Mouse (Mus musculus) limb, embryonic 14.5 days (tissue): ENCODE results near the gene Chst15. TPM values are rescaled to one million over a fixed set of nuclear protein-coding genes. Genes with fewer than 3 reads are reported as not detected.

Source experiments
- ATAC-seq: fragments of 200-750 bp; cut with Nextera tagmentation; 2 replicates; pipeline ENCODE4 v1.8.0; 2017; ENCODE audit warnings: low read depth, moderate number of reproducible peaks, moderate TSS enrichment; ENCODE audit not compliant: low FRiP score
- DNase-seq: peaks from one replicate; pipeline ENCODE4 v3.0.0-alpha.2; 2015; ENCODE audit warnings: low spot score
- H3K27ac ChIP-seq: fragments of 300-500 bp; sonication (generic); replicated peaks from 2 replicates; pipeline ENCODE4 v1.5.1; 2014; ENCODE audit warnings: low read depth, mild to moderate bottlenecking, low read length, moderate library complexity, mixed read lengths
- H3K27me3 ChIP-seq: fragments of 300-500 bp; sonication (generic); 2 replicates; pipeline ENCODE4 v1.6.1; 2014; ENCODE audit warnings: low read length, mixed read lengths; ENCODE audit not compliant: control insufficient read depth, insufficient read depth
- H3K36me3 ChIP-seq: fragments of 300-500 bp; sonication (generic); 2 replicates; pipeline ENCODE4 v1.6.1; 2014; ENCODE audit warnings: mild to moderate bottlenecking, low read length, moderate library complexity, mixed read lengths; ENCODE audit not compliant: control insufficient read depth, insufficient read depth
- H3K4me1 ChIP-seq: fragments of 300-500 bp; sonication (generic); 2 replicates; pipeline ENCODE4 v1.6.1; 2014; ENCODE audit warnings: antibody characterized with exemption, low read length, mixed read lengths; ENCODE audit not compliant: control insufficient read depth, insufficient read depth
- H3K4me2 ChIP-seq: fragments of 300-500 bp; sonication (generic); replicated peaks from 2 replicates; pipeline ENCODE4 v1.6.1; 2014; ENCODE audit warnings: low read depth, mild to moderate bottlenecking, low read length, moderate library complexity; ENCODE audit not compliant: severe bottlenecking
- H3K4me3 ChIP-seq: fragments of 300-500 bp; sonication (generic); replicated peaks from 2 replicates; pipeline ENCODE4 v1.5.1; 2014; ENCODE audit warnings: low read length
- H3K9ac ChIP-seq: fragments of 300-500 bp; sonication (generic); 2 replicates; pipeline ENCODE4 v1.6.1; 2014; ENCODE audit warnings: mild to moderate bottlenecking, low read depth, low read length, moderate library complexity; ENCODE audit not compliant: severe bottlenecking
- H3K9me3 ChIP-seq: fragments of 300-500 bp; sonication (generic); 2 replicates; pipeline ENCODE4 v1.6.1; 2016; ENCODE audit warnings: low read length; ENCODE audit not compliant: control insufficient read depth
- POLR2A ChIP-seq: fragments of 200-500 bp; IDR thresholded peaks from 2 replicates; pipeline ENCODE4 v1.8.0; 2012; ENCODE audit warnings: inconsistent platforms, mild to moderate bottlenecking, moderate library complexity, borderline replicate concordance; ENCODE audit not compliant: insufficient read depth, insufficient read length; ENCODE audit errors: extremely low read depth
- whole genome bisulfite sequencing: fragments of 180-500 bp; shearing (Covaris S2); extraction: QIAGEN DNeasy Blood & Tissue Kit; methylation state at CpG from one replicate; pipeline ENCODE4 v1.1.7; 2014; 5-methylcytosine and 5-hydroxymethylcytosine counted together
- polyA plus RNA-seq, 2 experiments: library from polyadenylated mRNA; depleted of rRNA in 1 of 2; stranded (reverse) in 1 of 2; unstranded in 1 of 2; fragments of >200 nt; fragmentation: Nextera tagmentation in 1 of 2; extraction: Ambion mirVana in 1 of 2; gene quantifications; 2 replicates each; pipeline versions ENCODE4 v1.2.1 to v1.2.3; 2012 to 2014

The Chst15 gene
- polyA plus RNA-seq, 2 experiments, result 16.1 to 16.4 TPM

- no peak overlapping the region for H3K9ac ChIP-seq
- no peak for TF ChIP-seq POLR2A
- H3K36me3 ChIP-seq, result peaks cover 38% of the 10 kb centered on the region
- H3K4me3 ChIP-seq, result no peak overlapping the region
- ATAC-seq, result no peak
- no peak overlapping the region for H3K4me2 ChIP-seq
- WGBS, result 80% methylated on average over 8 of the region's 8 CpGs
- H3K27ac ChIP-seq, result no peak overlapping the region
- H3K9me3 ChIP-seq, result no peaks in the 10 kb centered on the region
- no peaks in the 10 kb centered on the region for H3K27me3 ChIP-seq
- H3K4me1 ChIP-seq, result no peaks in the 10 kb centered on the region
- no peak for DNase-seq
Measured at GRCm38 (mm10) chr7:132236789-132237188, 80.2 kb downstream of the Chst15 start.

GRCm38 (mm10) chr7:132234250-132234649 is 82.8 kb downstream of the Chst15 start:
- no peak for ATAC-seq
- Histone ChIP-seq H3K27ac (no peak overlapping the region), H3K4me3 (no peak overlapping the region)

GRCm38 (mm10) chr7:132233732-132234131 is 83.3 kb downstream of the Chst15 start:
- H3K4me3 ChIP-seq, result no peak overlapping the region
- ATAC-seq, result no peak
- H3K9me3 ChIP-seq, result no peaks in the 10 kb centered on the region
- TF ChIP-seq POLR2A, result no peak
- no peaks in the 10 kb centered on the region for H3K27me3 ChIP-seq
- no peak for DNase-seq
- no peak overlapping the region for H3K27ac ChIP-seq
- 74% methylated on average over 4 of the region's 4 CpGs for WGBS
- H3K4me1 ChIP-seq, result no peaks in the 10 kb centered on the region
- H3K4me2 ChIP-seq, result no peak overlapping the region
- H3K36me3 ChIP-seq, result peaks cover 23% of the 10 kb centered on the region
- no peak overlapping the region for H3K9ac ChIP-seq

More at GRCm38 (mm10) chr7:132234250-132234649, 82.8 kb downstream of the Chst15 start:
- no peak overlapping the region for H3K4me2 ChIP-seq
- WGBS, result 44% methylated on average over 3 of the region's 3 CpGs
- H3K9me3 ChIP-seq, result no peaks in the 10 kb centered on the region
- no peak for DNase-seq
- no peaks in the 10 kb centered on the region for H3K27me3 ChIP-seq
- peaks cover 23% of the 10 kb centered on the region for H3K36me3 ChIP-seq
- no peak overlapping the region for H3K9ac ChIP-seq
- TF ChIP-seq POLR2A, result no peak
- no peaks in the 10 kb centered on the region for H3K4me1 ChIP-seq

GRCm38 (mm10) chr7:132232937-132233336 is 84.1 kb downstream of the Chst15 start:
- H3K9me3 ChIP-seq, result no peaks in the 10 kb centered on the region
- ATAC-seq (no peak), DNase-seq (no peak)
- no peak overlapping the region for H3K4me2 ChIP-seq
- WGBS, result 46% methylated on average over 2 of the region's 2 CpGs
- no peak overlapping the region for H3K27ac ChIP-seq
- no peak overlapping the region for H3K4me3 ChIP-seq
- TF ChIP-seq POLR2A, result no peak
- H3K4me1 ChIP-seq, result no peaks in the 10 kb centered on the region
- peaks cover 19% of the 10 kb centered on the region for H3K36me3 ChIP-seq
- H3K27me3 ChIP-seq, result no peaks in the 10 kb centered on the region
- no peak overlapping the region for H3K9ac ChIP-seq

- Histone ChIP-seq H3K27me3 (no peaks in the 10 kb centered on the region), H3K36me3 (peaks cover 6% of the 10 kb centered on the region; the same call in 1 of the 2 replicates), H3K4me3 (no peak overlapping the region), H3K9me3 (no peaks in the 10 kb centered on the region), H3K4me2 (no peak overlapping the region), H3K4me1 (peaks cover 5% of the 10 kb centered on the region; the same call in 1 of the 2 replicates), H3K27ac (no peak overlapping the region), H3K9ac (no peak overlapping the region)
- ATAC-seq, result no peak
- TF ChIP-seq POLR2A, result no peak
- no peak for DNase-seq
- 81% methylated on average over 3 of the region's 3 CpGs for whole genome bisulfite sequencing
Measured at GRCm38 (mm10) chr7:132231476-132231875, 85.6 kb downstream of the Chst15 start.

- DNase-seq (no peak), ATAC-seq (no peak)
- H3K9me3 ChIP-seq, result no peaks in the 10 kb centered on the region
- H3K4me1 ChIP-seq, result peaks cover 5% of the 10 kb centered on the region; the same call in 1 of the 2 replicates
- no peak overlapping the region for H3K4me2 ChIP-seq
- H3K27me3 ChIP-seq, result no peaks in the 10 kb centered on the region
- TF ChIP-seq POLR2A, result no peak
- no peak overlapping the region for H3K4me3 ChIP-seq
- peaks cover 3% of the 10 kb centered on the region; the same call in 1 of the 2 replicates for H3K36me3 ChIP-seq
- H3K9ac ChIP-seq, result no peak overlapping the region
- 71% methylated on average over 3 of the region's 3 CpGs for WGBS
- no peak overlapping the region for H3K27ac ChIP-seq
Measured at GRCm38 (mm10) chr7:132230961-132231360, 86.1 kb downstream of the Chst15 start.
